Mouse (Mus musculus) heart, adult 11 months (tissue): ENCODE measurements at regions not wholly inside any gene's neighbourhood (a gene's known extent, or its start where the extent isn't known, plus 50 kb on each side); places are given as distances from the start of the nearest gene placed in this dataset.

Source experiments
- DNase-seq: peaks from one replicate; pipeline ENCODE4 v3.0.0; 2022

DNA sequence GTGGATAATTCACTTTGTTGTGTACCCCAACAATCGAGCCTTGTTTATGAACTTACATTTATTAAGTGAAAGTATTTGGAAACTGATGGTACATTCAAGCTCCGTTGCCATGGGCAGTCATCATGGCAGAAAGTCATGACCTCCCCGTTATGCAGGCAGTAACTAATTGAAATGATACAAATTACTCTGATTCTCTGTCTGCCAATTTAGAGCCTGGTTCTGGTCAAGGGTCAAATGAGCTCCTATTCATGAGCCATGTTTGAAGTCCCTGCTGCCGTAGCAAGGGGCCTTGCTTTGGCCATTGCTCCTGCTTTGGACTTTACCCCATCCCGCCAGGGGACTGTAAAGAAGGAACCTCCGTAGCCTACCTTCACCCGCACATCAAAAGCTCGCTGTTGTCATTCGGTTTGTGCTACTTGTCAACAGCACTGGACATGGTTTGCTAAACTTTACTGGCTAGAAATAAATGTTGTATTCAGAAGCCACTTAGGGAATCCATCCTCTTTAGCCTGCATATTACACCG lies 152.8 kb upstream of the Foxd3 start:
- DNase-seq = peak; percentile 52

DNA sequence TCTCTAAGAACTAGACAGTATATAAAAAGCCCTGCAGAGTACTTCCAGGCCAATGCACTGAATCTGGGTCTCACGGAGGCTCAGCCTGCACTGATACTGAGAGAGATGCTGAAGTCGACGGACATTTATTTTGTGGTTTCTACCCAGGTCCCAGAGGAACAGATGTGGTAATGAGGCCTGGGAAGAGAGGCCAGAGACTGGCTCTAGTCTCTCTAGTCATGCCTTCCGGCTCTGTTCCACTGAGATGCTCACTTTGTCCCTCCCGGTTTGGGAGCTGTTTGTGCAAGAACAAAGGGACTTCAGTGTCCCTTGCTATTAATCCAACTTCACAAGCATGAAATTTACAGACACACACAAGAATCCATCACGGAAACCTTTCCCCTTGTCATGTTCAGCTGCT lies 144.1 kb upstream of the Foxd3 start:
- peak; percentile 83 for DNase-seq

GRCm38 (mm10) chr4:99516883-99517282 lies 139.2 kb upstream of the Foxd3 start:
- DNase-seq = peak; percentile 36

DNA sequence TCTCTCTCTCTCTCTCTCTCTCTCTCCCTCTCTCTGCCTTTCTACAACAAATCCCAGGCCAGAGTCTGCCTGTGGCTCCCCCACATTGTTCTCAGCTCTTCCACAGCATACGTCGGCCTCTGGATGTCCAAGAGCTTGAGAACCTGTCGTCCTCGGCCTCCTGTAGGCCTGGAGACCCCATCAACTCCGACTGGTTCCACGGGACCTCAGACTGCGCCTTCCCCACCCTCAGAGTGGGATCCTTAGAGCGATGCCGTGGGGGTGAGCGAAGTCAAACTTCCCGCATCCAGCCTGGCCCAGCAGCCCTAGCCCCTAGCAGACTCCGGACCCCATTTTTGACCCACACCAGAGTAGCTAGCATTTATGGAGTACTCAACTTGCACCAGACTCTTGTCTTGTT lies 128.7 kb upstream of the Foxd3 start:
- peak; percentile 57 for DNase-seq

DNA sequence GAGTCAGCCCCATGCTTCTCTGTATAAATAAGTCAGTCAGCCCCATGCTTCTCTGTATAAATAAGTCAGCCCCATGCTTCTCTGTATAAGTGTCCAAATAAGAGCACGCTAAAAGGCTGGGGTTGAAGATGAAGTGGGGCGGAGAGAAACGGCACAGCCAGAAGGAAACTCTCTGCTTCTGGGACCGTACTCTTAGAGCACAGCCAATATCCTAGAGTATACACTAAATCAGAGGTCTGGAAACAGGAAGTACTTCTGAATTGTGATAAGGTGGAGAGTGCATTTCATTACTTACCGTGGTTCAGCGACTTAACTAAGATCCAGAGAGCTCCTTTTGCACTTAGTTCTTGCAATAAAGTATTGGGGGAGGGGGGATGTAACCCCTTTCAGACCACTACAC lies 112.1 kb upstream of the Foxd3 start:
- peak; percentile 12 for DNase-seq

GRCm38 (mm10) chr4:99545742-99546141 lies 110.4 kb upstream of the Foxd3 start:
- DNase-seq = peak; percentile 52

DNA sequence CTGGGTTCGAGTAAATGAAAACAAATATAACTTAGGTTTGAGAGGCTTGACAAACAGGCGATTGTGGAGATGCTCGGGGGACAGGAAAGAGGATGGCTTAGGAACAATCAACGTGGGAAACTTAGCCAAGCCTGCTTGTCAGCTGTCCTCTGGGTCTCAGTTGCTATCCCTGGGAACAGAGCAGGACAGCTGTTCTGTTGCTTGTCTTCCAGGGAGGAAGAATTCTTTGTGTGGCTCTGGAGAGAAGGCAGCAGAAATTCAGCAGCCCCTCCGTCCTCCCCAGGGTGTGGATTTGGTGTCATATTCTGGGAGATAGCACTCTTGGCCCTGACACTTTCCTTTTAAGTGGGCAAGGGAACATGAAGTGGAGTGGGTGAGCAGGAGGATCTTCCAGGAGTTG lies 98.1 kb upstream of the Foxd3 start:
- peak; percentile 55 for DNase-seq

GRCm38 (mm10) chr4:99560604-99561003 lies 95.5 kb upstream of the Foxd3 start:
- peak; percentile 13 for DNase-seq

GRCm38 (mm10) chr4:99561506-99561937 lies 94.6 kb upstream of the Foxd3 start:
- DNase-seq = peak; percentile 40

DNA sequence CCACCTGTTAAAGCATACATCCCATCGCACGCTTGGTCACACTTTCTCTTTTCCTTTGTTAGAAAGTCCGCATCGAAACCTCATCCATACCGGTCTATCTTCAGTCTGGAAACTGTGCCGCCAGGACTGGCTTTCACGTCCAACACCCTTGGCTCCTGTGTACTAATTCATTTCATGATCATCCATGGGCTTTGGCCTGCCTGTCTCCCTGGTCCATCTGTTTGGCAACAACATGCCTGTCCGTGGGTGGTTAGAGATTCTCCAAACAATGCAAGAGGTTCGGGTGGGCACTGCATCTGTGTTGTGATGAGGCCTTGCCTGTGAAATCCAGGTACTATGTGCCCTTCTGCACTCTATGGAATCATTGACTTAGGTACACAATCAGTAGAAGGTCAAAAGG lies 90.7 kb upstream of the Foxd3 start:
- DNase-seq = peak; percentile 81

DNA sequence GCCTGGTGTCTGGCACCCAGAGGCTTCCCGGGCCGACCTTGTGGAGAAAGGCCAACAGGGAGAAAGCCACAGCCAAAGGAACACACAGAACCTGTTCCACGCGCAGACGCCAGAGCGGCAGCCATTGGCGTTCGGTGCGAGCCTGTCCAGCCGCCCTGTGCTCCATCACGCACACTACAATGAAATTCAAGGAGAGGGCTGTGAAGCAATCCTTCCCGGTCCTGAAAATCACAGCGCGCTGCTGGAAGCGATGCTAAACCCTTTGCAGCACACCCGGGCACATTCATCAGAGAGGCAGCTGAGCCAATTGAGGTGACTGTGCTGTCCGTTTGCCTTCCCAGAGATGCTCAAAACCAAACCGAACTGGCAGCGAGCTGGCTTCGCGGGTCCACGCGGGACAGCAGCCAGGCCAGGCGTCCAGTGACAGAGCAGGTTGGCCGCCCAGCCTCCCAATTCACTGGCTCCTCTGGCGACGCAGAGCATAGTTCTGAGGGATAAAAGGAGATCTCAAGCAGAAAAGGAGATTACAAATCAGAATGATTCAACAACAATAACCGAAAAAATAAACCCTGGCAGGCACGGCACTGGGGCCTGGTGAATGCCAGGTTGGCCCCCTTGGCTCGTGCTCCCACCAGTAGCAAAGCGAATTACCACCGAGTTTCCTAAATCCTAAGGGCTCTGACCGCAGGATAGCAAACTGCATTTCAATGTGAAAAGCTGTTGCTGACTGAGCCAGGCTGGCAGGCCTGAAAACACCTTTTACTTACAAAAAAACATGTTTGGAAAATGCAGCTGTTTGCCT lies 83.1 kb upstream of the Foxd3 start:
- DNase-seq = peak; percentile 70

DNA sequence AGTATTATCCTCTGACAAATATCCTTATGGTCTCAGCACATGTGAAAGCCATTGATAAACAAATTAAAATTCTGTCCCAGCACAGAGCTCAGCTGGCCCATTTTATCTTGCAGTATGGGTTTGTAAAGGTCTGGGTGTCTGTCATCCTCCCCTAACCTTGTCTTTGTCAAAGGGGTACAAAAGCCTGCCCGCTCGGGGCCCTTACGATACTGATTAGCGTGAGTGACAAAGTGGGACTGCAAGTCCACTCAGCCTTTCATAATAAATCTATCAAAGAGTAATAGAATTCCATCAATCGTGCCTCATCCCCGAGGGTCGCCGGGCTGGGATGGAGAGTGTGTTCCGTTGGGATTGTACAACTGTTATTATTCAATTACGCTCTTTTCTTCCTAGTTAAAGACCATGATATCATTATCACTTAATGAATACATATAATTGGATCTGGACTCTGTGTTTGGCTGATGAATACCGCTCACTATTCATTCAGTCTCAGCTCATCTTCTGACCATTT lies 82.0 kb upstream of the Foxd3 start:
- peak; percentile 66 for DNase-seq

GRCm38 (mm10) chr4:99574984-99575383 lies 81.1 kb upstream of the Foxd3 start:
- peak; percentile 46 for DNase-seq

DNA sequence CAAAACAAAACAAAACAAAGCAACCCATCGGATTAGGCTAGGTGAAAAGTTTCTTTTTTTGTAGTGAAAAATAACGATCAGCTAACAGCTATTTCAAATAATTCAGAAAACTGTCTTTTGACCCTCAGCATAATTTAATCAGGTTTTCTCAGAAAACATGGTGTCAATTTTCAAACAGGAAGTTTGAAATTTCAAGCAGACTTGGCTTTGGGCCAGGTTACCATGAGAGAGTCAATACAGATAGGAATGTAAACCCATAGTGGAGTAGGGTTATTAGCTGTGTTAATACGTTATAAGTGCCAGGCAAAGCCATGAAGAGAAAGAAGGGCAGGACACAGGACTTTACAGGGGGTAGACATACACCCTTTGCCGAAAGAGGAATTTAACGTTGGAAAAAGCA lies 58.3 kb upstream of the Foxd3 start:
- DNase-seq = no peak

- DNase-seq = no peak
These were observed 55.4 kb upstream of the Foxd3 start for GRCm38 (mm10) chr4:99600741-99601140.

- DNase-seq = no peak
These were observed 54.6 kb upstream of the Foxd3 start for GRCm38 (mm10) chr4:99601463-99601862.
